Mouse (Mus musculus) gastrocnemius, postnatal 4 days (tissue): ENCODE results near the gene Pla1a. TPM values are rescaled to one million over a fixed set of nuclear protein-coding genes. Genes with fewer than 3 reads are reported as not detected.

Experiments
- DNase-seq, 2 experiments: peaks; one replicate each; pipeline ENCODE4 v3.0.0; 2021 to 2022; ENCODE audit warnings: low spot score in 2 of 2, mixed read lengths in 2 of 2
- total RNA-seq, 2 experiments: library from RNA; stranded (reverse); gene quantifications; 2 replicates each; pipeline ENCODE4 v1.2.3; 2021

The Pla1a gene
- total RNA-seq, 2 experiments from 2014 or later, result 1.5 to 2.0 TPM

DNA sequence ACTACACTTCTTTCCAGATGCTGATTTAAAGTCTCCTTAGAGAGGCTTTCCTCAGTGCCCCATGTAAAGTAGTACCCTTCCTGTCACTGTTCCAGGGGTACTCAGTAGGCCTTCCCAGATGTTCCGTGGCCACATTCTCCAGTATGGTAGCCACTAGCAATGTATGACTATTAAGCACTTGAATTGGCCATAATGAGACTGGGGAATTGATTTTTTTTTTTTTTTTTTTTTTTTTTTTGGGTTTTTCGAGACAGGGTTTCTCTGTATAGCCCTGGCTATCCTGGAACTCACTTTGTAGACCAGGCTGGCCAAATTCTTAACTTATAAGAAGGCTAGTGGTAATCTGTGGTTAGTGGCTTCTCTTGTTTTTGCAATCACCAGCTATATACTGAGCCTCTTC is 83.1 kb downstream of the Pla1a start:
- DNase-seq, result no peak

DNA sequence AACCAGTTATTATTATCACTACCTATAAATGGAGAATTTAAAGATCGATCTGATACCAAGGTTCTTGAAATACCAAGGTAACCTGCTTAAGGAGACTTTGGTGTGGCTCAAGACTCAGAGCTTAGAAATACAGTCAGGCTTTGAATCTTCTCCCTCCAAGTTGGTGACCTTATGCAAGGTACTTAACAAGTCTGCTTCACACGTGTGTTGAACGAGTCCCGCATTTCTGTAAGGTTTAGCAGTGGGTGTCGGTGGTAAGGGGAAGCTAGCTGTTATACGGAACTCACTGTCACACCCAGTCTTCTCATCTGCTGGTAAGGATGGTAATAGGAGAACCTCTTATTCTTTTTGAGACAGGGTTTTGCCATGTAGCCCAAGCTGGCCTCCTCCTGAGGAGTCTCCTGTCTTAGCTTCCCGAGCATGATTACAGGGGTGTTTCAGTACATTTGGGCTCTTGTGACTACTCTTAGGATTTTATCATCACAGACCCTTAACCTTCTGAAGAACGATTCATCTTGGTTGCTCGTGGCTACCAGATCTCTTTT is 84.7 kb downstream of the Pla1a start:
- DNase-seq, result no peak

DNA sequence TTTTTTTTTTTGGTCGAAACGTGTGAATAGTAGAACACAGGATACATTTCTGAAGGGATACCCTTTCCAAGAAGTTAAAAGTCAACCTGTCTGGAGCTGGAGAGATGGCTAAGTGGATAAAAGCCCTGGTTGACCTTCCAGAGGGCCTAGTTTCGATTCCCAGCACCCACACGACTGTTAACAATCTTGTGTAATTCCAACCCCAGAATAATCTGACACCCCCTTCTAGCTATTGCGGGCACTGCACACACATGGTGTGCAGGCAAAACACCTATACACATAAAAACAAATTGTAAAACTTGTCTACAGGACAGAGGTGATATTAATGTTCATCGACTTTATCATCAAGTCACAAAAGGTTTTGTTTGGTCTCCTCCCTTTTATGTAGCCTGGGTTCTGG is 85.4 kb downstream of the Pla1a start:
- DNase-seq, result no peak

DNA sequence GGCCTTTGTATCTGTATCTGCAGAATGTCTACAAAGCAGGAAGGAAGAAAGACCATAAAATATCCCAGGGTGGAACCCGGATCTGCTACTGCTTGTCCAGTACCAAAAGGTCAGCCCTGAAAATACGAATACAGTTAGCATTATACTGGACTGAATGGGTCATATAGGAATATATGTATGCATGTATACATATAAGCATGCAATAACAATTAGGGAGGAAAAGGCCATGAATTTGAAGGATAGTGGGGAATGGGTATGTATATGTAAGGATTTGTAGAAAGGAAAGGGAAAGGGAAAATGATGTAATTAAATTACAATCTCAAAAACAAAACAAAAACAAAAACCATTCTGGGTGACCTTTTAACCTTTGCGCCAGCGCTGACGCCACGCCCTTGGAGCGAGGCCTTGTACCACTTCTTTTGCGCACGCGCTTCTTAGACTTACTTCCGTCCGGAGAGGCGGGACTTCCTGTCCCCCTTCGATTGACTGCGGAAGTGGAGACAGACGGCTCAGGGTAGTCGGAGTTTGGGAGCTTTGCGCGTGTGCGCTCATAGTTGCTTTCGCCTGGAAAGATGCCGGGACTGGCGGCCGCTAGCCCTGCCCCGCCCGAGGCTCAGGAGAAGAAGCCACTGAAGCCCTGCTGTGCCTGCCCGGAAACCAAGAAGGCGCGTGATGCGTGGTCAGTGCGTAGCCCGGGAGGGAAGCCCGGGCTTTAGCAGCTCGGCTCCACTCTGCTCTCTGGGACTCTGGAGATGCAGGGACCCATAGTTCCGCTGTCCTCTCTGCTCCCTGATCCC is 86.2 kb downstream of the Pla1a start, which contains the start of the genes Cox17 and Gm21987:
Gene Cox17, plus strand, starts transcription at position 463 of the 797 bp plus-strand sequence.
Gene Gm21987, plus strand, starts transcription at position 512 of the 797 bp plus-strand sequence.
- DNase-seq, result peak; percentile 79 to 92

Other genes with a start within 250 kb of the Pla1a start
- under 1 TPM in 1 of 2 experiments, not detected in 1; 0.16 TPM for gene Nr1i2, start 138.3 kb downstream of the Pla1a start, total RNA-seq
- gene Maats1, start 91.0 kb downstream of the Pla1a start, total RNA-seq, result under 1 TPM in 1 of 2 experiments, not detected in 1; 0.20 TPM
- gene Cox17, start 86.2 kb downstream of the Pla1a start, total RNA-seq, result 100 to 1,000 TPM; 109 to 129 TPM
- not detected for gene Gm21987, start 86.1 kb downstream of the Pla1a start, total RNA-seq
- 10 to 100 TPM; 42.5 to 57.1 TPM for gene Popdc2, start 70.9 kb downstream of the Pla1a start, total RNA-seq
- gene Adprh, start 19.6 kb upstream of the Pla1a start, total RNA-seq, result 10 to 100 TPM; 41.5 to 45.3 TPM
- under 1 TPM; 0.26 to 0.44 TPM for gene Cd80, start 22.4 kb upstream of the Pla1a start, total RNA-seq
- gene Timmdc1, start 89.5 kb upstream of the Pla1a start, total RNA-seq, result 10 to 100 TPM; 30.8 to 33.5 TPM
- 10 to 100 TPM; 12.7 to 14.8 TPM for gene Poglut1, start 117.1 kb upstream of the Pla1a start, total RNA-seq
- gene Tmem39a, start 125.6 kb upstream of the Pla1a start, total RNA-seq, result 10 to 100 TPM; 47.4 to 56.4 TPM